Mouse (Mus musculus) adrenal gland (tissue): Measurements from ENCODE around the gene Meis1.

ENCODE experiments used
- intact Hi-C: fragments of 180-260 bp; cut with DNase I; formaldehyde crosslinking; loops from one replicate; pipeline ENCODE4 v1.15.1; 2025

Meis1 gene

DNA sequence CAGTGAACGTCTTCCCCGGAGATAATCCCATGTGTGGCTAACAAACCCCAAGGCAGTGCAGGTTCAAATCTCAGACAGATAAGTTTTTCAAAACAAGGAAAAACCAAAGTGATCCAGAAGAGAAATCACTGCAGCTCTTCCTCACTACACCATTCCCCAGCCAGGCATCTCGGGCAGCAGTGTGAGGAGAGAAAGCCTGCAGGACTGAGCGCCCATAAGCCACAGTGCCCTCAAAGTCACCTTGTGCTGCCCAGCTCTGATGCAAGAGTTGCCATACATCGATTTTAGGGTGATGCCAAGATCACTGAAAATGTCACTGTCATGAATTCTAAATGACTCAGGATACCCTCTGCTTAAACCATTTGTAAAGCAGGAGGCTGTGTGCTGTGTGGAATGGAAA is 15.7 kb downstream of the Meis1 start:
- intact Hi-C loops: no loop called here

DNA sequence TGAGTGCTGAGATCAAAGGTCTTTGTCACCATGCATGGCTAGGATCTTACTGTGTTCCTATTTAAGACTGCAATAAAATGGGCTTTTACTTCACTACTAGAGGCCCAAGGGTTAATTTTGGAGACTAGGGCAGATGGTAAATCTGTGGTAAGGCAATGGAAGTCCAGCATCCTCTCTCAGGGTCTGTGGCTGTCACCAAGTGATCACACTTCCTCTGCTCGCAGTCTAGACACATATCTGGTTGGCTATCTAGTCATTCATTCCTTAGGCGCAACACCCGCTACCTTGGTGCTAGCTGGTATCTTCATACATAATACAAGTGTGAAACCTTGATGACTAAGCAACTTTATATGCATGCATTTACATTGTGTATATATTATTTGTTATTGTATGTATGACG is 22.0 kb downstream of the Meis1 start:
- intact Hi-C loops: no loop called here

DNA sequence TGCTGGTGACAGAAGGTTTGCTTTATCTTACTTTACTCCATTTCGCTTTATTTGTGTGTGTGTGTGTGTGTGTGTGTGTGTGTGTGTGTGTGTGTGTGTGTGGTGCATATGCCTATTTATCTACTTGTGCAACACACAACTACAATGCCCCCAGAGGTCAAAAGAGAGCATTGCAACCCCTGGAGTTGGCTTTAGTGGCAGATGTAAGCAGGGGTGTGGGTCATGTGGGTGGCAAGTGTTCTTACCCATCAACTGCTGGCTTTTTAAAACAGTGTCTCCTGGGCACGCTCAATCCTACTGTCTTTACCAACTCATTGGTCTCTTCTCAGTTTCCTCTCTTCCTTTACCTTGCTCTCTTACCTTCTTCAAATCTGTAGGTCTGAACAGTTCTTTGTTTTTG is 22.5 kb downstream of the Meis1 start:
- intact Hi-C loops: no loop called here

DNA sequence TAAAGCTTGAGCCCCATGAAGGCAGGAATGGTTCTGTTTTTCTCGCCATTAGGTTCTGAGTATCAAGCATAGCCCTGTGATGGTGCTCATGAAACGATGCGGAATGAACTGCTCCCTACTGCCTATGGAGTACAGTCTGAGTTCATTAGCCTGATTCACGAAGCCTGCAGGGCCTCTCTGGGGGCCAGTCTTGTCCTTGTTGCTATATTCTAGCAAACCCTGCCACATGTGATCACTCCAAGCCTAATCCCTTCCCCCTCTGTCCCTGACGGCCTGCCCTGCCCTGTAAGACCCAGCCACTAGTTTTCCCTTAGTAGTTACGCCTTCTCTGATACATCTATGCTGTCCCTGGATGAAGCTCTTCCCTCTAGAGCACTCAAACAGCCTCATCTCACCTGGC is 26.0 kb downstream of the Meis1 start:
- intact Hi-C loops: no loop called here

DNA sequence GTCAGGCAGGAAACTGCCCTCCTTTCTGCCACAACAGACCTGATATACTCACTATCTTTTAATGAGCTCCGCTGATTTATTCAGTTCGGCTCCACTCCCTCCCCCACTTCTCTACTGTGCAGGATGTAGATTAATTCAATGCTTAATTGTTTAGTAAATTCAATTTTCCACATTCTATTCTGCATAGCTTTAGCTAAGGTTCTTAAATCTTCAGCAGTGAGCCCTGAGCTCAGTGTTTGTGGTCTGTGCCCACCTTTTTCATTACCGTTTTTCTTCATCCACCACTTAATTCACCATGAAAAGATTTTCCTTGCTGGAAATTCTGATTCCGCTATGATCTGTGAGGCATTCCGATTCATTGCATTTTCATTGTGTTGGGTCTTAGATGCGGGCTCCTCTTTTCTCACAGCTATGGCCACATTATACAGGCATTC is 28.5 kb downstream of the Meis1 start:
- intact Hi-C loops: no loop called here

DNA sequence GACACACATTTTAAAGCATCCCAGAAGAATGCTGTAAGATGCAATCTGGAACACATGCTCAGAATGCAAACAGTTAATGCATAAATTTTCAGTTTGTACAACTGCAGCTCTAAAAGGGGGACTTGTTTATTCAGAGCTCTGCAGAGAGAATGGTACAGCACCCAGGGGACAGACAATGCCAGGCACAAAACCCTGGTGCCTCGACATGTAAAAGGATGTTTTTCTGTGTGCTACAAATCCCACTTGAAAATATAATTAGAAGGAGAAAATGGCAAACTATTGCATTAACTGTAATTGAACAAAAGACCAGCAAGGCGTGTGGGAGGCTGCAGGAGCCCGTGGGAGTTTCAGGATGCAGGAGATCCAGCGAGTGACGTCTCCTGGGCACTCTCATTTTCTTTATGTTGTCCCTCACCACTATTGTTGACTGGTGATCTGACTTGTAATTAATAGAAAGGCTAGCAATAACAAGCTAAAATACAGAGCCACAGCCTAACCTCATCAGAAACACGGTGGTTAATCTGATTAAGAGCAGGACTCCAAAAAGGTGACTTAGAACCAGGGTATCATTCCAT is 29.0 kb downstream of the Meis1 start:
- intact Hi-C loops: no loop called here

DNA sequence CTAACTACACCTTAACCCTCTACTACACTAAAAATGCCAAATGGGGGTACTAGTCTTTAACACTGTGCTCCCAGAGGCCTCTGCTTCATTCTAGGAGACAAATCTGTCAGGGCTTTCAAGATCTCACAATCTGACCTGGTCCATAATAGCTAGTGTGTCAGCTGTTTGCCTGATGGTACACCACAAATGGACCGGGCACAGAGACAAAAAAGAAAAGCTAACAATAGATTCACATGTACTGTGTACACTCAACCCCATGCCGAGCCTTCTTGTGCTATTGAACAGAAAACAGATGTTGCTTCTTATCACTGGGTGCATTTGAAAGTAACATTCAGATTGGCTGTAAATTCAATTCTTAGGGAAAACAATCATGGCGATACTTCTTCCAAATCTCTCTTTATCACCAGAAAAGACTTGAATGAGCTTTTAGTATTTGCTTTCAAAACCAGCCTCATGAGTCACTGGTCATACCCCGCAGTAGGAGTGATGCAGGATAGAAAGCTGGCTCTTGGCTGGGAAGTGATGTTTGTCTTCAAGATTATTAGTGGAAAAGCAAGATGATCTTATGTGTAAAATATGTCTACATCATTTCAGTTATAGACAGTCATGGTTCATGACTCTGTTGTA is 30.0 kb downstream of the Meis1 start:
- intact Hi-C loops: no loop called here

DNA sequence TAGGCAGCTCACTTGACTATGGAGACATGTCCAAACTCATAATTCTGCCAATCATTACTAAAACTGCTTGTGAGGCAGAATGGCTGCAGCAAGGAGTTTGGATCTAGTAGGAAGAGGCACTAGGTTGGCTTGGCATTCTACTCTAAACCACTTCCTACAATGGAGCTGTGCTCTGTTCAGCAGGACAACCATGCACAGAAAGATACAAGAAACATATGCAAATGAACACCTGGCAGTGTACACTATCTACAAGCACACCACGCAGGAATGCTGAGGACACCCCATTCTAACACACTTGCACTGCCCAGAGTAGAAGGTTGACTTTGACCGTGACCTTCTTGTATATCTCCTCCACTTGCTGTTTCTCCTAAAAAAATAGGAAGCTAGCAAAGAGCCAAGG is 35.0 kb downstream of the Meis1 start:
- intact Hi-C loops: loop anchor here (5.0 kb wide), 1 partner anchor 52 kb away; no protein-coding TSS in a partner anchor

DNA sequence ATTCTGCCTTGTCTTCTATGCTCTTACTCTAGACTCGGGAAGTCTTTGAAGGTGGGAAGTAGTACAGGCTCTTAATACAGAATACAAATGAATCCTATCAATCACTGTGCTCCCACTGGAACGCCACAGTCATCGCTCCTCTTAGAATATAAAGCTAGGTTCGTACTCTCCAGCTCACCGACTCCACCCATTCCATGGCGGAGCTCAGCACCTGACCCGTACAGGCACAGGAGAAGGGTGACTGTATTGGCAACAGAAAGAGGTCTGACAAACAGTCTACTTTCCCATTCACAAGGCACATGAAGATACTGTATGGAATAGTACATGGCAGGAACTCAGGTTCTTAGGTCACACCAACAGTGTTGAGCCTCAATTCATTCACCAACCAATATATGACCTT is 35.5 kb downstream of the Meis1 start:
- intact Hi-C loops: loop anchor here (5.0 kb wide), 1 partner anchor 51 kb away; no protein-coding TSS in a partner anchor

DNA sequence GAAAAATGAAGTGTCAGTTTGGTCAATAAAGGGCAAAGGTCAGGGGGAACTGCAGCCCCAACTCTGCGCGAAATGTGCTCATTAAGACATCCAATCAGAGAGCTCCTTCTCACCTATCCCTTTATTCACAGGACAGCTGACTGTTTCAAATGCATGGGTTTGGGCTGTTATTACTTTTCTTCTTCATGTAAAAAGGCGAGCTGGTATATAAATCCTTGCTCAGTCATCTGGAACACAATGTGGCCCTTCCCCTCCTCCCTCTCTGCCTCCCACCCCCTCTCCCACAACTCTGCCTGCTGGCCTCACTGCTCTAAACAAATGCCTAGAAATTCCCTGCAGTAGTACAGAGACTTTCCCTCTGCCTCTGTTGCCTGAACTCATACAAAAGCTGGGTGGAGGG is 36.5 kb downstream of the Meis1 start:
- intact Hi-C loops: loop anchor here (5.0 kb wide), 1 partner anchor 50 kb away; no protein-coding TSS in a partner anchor

DNA sequence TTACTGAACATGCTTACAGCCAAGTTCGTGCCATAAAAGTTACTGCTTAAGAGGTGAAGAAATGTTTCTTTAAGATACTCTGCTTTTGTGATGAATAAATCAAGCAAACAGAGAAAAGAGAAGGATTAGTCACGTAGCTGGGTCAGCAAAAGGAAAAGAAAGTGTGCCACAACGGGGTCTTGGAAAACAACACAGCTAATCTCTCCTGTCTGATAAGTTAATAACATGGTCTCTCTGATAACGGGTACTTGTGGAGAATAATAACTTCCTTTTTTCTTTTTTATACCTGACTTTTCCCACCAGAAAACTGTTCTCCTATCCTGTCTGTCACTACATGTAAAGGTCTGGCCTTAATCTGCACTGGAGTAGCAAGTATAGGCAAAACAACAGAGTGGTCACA is 37.4 kb downstream of the Meis1 start:
- intact Hi-C loops: loop anchor here (5.0 kb wide), 1 partner anchor 49 kb away; no protein-coding TSS in a partner anchor

DNA sequence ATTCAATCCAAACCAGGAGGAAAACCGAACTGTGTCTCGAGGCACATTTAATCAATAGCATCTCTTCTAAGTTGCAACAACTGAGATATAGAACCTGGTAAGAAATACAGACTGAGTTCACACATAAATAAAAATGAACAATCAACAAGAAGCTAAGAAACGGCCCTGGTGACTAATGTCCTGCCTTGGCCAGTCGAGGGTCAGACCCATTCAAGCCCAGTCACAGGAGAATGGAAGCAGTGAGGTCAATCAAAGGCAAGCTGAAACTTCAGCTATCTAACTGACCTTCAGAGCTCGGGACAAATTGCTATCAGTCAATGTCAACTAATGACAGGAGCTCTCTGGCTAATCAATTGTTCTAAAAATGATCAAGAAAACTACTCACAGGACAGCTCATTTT is 38.2 kb downstream of the Meis1 start:
- intact Hi-C loops: loop anchor here (5.0 kb wide), 1 partner anchor 48 kb away; no protein-coding TSS in a partner anchor

DNA sequence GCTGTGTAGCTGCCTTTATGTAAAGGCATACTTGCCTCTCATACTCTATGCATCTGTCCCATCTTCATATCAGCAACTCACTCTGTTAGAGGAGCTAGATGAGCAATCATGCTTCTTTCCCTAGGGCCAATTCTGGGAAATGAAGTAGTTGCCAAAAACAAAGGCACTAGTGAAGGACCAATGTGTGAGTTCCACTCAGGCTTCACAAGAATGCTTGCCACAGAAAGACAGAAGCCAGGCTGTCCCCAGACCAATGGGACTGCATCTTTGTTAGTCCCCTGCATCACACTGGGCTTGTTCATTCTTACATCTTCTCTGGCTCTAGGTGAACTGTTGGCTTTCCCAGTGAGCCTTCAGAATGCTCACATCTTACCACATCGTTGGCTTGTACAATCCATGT is 43.7 kb downstream of the Meis1 start:
- intact Hi-C loops: no loop called here

DNA sequence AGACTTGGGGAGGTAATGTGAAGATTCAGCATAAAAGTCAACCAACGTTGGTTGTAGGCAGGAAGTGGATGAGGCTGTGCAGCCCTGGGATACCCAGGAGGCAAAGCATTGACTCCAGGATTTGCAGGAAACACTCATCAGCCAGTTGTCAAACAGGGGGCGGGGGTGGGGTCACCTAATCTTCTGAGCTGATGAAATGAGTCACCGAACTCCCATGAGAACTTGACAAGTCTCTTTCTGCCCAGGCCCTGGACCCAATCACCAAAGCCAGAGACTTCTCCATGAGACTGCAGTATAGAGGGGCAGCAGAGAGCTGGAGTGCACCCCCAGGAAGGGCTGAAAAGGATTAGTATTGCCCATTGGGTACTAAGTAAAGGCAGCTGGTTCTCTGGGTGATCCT is 45.0 kb downstream of the Meis1 start:
- intact Hi-C loops: no loop called here

DNA sequence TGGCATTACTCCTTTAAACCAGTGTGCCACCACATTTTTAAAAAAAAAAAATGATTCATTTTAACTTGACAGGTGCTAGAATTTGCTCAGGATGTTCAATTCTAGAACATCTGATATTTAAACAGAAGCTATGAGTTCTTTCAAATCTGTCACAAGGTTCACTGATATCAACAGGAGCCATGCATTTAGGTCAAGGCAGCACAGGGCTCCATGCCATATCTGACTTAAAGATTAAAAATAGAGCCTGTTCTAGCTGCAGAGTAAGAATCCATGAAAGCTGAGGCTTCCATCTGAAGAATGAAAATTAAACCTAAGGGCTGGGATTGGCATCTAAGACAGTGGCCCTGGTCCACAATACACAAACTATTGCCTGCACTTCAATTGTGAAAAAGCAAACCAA is 45.8 kb downstream of the Meis1 start:
- intact Hi-C loops: no loop called here

DNA sequence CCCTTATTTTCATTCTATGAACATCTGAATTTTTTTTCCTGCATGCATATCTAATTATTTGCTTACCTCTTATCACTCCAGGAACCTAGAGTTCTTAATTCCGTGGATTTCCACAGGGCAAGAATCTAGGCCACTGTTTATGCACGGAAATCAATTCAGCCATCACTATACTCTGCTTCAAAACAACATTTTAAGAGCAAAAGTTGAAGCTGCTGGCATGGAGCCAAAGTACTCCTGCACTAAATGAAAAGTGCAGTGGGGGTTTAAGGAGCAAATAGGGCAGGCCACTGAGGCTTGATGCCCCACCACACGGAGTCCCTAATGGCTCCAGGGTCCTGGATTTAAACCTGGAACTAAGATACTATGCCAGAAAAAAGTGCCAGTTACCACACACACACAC is 47.2 kb downstream of the Meis1 start:
- intact Hi-C loops: no loop called here

DNA sequence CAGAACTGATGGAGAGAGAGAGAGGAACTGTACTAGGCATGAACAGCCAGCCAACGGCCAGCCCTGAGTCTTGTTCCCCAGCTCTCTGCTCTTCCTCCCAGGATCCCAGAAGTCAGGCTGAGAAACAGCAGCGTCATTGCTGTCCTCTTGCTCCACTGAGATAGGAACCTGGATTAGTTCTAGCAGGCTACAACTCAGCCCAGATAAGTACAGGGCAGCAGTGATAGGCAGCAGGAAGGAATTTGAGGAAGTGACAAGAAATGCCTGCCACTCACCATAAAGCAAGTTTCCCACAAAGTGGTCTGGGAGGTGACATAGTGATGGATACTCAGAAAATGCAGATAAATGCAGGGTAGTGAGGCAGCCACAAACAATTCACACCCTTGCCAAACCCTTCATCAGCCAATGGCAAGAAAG is 48.9 kb downstream of the Meis1 start:
- intact Hi-C loops: no loop called here

DNA sequence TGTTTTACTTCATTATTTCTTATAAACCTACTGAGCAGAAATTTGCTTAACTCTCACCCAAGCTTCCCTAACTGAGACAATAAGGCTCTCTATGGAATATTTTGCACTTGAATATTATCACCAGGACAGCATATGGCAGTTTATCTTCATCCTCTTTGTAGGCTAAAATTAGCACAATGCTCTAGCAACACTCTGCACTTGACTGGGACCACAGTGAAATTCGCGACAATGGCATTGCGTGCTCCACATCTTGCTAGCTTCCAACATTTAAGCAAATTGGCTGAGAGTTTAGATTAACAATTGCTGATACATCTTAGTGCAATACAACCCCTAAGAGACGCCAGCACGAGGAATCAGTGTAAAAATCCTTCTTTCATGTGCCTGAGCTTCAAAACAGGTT is 54.4 kb downstream of the Meis1 start:
- intact Hi-C loops: no loop called here

DNA sequence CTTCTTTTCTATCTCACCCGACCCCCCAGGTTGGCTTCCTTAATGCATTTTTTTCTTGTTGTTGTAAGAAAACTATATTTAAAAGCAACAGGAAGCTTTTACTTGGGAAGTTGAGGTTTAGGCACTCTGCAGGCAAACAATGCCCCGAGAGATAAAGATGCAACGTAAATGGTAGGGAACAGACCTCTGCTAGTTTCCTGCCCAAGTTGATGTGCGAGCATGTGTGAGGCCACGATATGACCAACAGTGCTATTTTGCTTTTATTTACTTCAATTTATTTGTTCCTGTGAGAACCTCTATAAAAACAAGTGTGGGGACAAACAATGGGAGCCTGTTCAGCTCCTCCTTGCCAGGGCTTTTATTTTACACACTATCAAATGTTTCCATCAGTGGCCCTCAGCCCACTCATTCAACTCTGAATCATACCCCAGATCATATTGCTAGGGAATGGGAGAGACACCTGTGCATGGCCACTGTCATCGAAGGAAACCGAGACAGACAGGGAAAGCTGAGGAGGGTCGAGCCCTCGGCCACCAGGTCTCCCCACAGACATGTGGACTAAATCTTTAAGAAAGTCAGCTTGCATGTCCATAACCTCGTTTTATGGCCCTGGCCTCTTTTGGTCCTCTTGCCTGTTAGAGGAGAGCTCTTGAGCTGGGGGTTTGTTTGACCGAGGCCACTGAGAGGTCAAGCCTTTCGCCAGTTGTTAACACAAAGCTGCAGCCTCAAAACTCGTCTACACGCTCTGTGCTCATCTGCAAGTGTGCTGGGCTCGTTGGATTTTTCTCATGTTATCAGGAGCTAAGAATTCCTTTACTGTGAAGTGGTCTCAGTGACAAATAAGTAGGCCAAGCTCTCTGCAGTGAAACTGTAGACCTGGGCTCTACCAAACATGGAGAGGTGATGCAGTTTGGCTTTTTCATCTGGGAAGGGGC is 55.3 kb downstream of the Meis1 start:
- intact Hi-C loops: no loop called here

DNA sequence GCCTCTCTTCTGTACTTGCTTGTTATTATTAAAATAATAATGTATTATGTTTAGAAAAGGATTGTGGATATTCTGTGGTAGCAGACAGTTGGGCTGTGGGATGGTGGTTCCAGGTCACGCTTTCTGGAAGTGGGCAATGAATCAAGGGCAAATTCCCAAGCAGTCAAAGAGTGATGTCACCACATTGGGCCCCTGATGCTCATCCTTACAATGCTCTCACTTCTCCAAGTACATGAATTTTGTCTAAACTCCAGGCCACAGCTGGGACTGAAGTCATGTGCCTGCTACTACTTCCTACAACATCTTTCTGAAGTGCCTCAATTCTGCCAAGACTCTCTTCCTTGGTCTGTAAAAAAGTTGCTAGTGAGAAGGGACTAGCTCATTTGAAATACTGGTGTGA is 59.3 kb downstream of the Meis1 start:
- intact Hi-C loops: no loop called here

DNA sequence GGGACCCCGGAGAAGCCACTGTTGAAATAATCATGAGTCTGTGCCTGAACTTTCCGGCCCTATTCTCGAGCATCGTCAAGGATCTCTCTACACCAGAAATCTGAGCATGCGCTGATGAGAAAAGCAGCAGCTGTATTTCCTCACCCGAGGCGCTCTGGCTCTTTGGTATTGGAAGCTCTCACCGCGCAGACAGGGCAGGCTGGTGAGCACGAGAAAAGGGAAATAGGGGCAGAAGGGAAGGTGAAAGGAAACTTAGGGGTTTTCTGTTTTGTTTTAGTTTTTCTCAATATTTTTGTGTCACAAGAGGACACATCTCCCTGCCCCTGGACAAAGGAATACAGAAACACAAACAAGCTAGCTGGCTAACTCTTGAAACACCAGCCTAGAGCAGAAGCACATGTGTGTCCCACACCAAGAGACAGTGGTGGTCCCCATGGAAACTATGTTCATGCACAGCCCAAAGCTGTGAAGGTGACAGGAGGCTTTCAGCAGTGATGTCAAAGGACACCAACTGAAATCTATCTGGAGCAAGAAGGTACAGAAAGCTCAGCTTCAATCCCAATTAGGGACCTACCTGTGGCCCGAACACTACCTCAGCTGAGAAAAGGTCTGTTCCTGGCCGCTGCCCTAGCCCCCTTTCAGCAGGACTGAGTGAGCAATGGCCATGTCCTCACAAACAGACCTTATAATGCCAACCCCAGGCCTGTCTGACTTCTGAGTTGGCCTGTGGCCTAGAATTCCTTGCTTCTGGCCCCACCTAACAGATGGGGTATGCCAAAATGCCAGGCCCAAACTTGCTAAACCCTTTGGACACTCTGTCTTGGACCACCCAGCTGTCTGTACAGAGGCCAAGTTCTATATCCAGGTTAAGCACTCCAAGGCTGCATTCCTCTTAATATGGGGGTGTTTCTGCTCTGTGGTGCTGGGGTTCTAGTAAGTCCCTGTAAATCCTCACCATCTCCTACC is 60.7 kb downstream of the Meis1 start:
- intact Hi-C loops: no loop called here
